Mouse (Mus musculus): Measurements from ENCODE around the gene Slx4. TPM values are rescaled to one million over a fixed set of nuclear protein-coding genes. Genes with fewer than 3 reads are reported as not detected.
A peak's percentile ranks its signal among the peaks of the same experiment; 100 is the strongest.

Gene Slx4
- polyA plus RNA-seq, 1 experiment from 2014 or later = 10.5 TPM

- H3K4me1 ChIP-seq (ENCODE audit: control insufficient read depth, insufficient read depth, low read length) = no peaks in the 10 kb centered on the region
- H3K9ac ChIP-seq (ENCODE audit: low read depth, low read length) = no peak overlapping the region
- no peak overlapping the region for H3K4me3 ChIP-seq (ENCODE audit: low read length)
- H3K4me2 ChIP-seq (ENCODE audit: low read depth, low read length) = no peak overlapping the region
- H3K9me3 ChIP-seq (ENCODE audit: control insufficient read depth, low read length) = no peaks in the 10 kb centered on the region
- no peaks in the 10 kb centered on the region for H3K27me3 ChIP-seq (replicated peaks; ENCODE audit: control insufficient read depth, insufficient read depth, low read length)
- no peak for ATAC-seq
- no peak overlapping the region for H3K27ac ChIP-seq (ENCODE audit: low read length)
- H3K36me3 ChIP-seq (ENCODE audit: control insufficient read depth, insufficient read depth, low read length) = peaks cover 9% of the 10 kb centered on the region; the same call in 1 of the 2 replicates
- 86% methylated on average over 3 of the region's 3 CpGs for WGBS
Observed at GRCm38 (mm10) chr16:4034476-4034875, 30.9 kb upstream of the Slx4 start.

- WGBS = 80% methylated on average over 5 of the region's 5 CpGs
- H3K27ac ChIP-seq (ENCODE audit: low read length) = no peak overlapping the region
- H3K9ac ChIP-seq (ENCODE audit: low read depth, low read length) = no peak overlapping the region
- ATAC-seq = no peak
- no peak overlapping the region for H3K4me3 ChIP-seq (ENCODE audit: low read length)
- no peaks in the 10 kb centered on the region for H3K9me3 ChIP-seq (ENCODE audit: control insufficient read depth, low read length)
- H3K4me2 ChIP-seq (ENCODE audit: low read depth, low read length) = no peak overlapping the region
- 0 out of 2 replicates have a peak, but pooled peaks cover 4% of the 10 kb centered on the region for H3K36me3 ChIP-seq (ENCODE audit: control insufficient read depth, insufficient read depth, low read length)
- no peaks in the 10 kb centered on the region for H3K27me3 ChIP-seq (replicated peaks; ENCODE audit: control insufficient read depth, insufficient read depth, low read length)
- H3K4me1 ChIP-seq (ENCODE audit: control insufficient read depth, insufficient read depth, low read length) = no peaks in the 10 kb centered on the region
Observed at GRCm38 (mm10) chr16:4033971-4034370, 30.4 kb upstream of the Slx4 start.

GRCm38 (mm10) chr16:4032341-4032748 lies 28.8 kb upstream of the Slx4 start:
- no peak overlapping the region for H3K4me3 ChIP-seq (ENCODE audit: low read length)
- no peak overlapping the region for H3K27ac ChIP-seq (ENCODE audit: low read length)
- no peaks in the 10 kb centered on the region for H3K27me3 ChIP-seq (replicated peaks; ENCODE audit: control insufficient read depth, insufficient read depth, low read length)
- H3K4me1 ChIP-seq (ENCODE audit: control insufficient read depth, insufficient read depth, low read length) = no peaks in the 10 kb centered on the region
- 0 out of 2 replicates have a peak, but pooled peaks cover 4% of the 10 kb centered on the region for H3K36me3 ChIP-seq (ENCODE audit: control insufficient read depth, insufficient read depth, low read length)
- peak; percentile 58 for ATAC-seq
- no peak overlapping the region for H3K4me2 ChIP-seq (ENCODE audit: low read depth, low read length)
- WGBS = 67% methylated on average over 6 of the region's 6 CpGs
- H3K9me3 ChIP-seq (ENCODE audit: control insufficient read depth, low read length) = no peaks in the 10 kb centered on the region
- no peak overlapping the region for H3K9ac ChIP-seq (ENCODE audit: low read depth, low read length)

GRCm38 (mm10) chr16:4031441-4032274 lies 28.1 kb upstream of the Slx4 start:
- no peak for ATAC-seq

GRCm38 (mm10) chr16:4030501-4030900 lies 26.9 kb upstream of the Slx4 start:
- Histone ChIP-seq H3K27ac (ENCODE audit: low read length) (no peak overlapping the region), H3K9me3 (ENCODE audit: control insufficient read depth, low read length) (no peaks in the 10 kb centered on the region)

More at GRCm38 (mm10) chr16:4031441-4032274, 28.1 kb upstream of the Slx4 start:
- no peak overlapping the region for H3K27ac ChIP-seq (ENCODE audit: low read length)
- 55% methylated on average over 4 of the region's 6 CpGs for WGBS
- H3K9ac ChIP-seq (ENCODE audit: low read depth, low read length) = no peak overlapping the region
- no peaks in the 10 kb centered on the region for H3K4me1 ChIP-seq (ENCODE audit: control insufficient read depth, insufficient read depth, low read length)
- H3K36me3 ChIP-seq (ENCODE audit: control insufficient read depth, insufficient read depth, low read length) = 0 out of 2 replicates have a peak, but pooled peaks cover 4% of the 10 kb centered on the region
- H3K4me2 ChIP-seq (ENCODE audit: low read depth, low read length) = no peak overlapping the region
- no peaks in the 10 kb centered on the region for H3K27me3 ChIP-seq (replicated peaks; ENCODE audit: control insufficient read depth, insufficient read depth, low read length)
- H3K9me3 ChIP-seq (ENCODE audit: control insufficient read depth, low read length) = no peaks in the 10 kb centered on the region
- H3K4me3 ChIP-seq (ENCODE audit: low read length) = no peak overlapping the region

GRCm38 (mm10) chr16:4029371-4029841 lies 25.8 kb upstream of the Slx4 start:
- peak; percentile 39 for ATAC-seq
- H3K27ac ChIP-seq (ENCODE audit: low read length) = no peak overlapping the region
- H3K36me3 ChIP-seq (ENCODE audit: control insufficient read depth, insufficient read depth, low read length) = no peaks in the 10 kb centered on the region
- no peak overlapping the region for H3K4me2 ChIP-seq (ENCODE audit: low read depth, low read length)
- H3K9ac ChIP-seq (ENCODE audit: low read depth, low read length) = no peak overlapping the region
- no peaks in the 10 kb centered on the region for H3K9me3 ChIP-seq (ENCODE audit: control insufficient read depth, low read length)
- no peaks in the 10 kb centered on the region for H3K27me3 ChIP-seq (replicated peaks; ENCODE audit: control insufficient read depth, insufficient read depth, low read length)
- no peaks in the 10 kb centered on the region for H3K4me1 ChIP-seq (ENCODE audit: control insufficient read depth, insufficient read depth, low read length)
- H3K4me3 ChIP-seq (ENCODE audit: low read length) = no peak overlapping the region
- WGBS = 73% methylated on average over 5 of the region's 5 CpGs

More at GRCm38 (mm10) chr16:4030501-4030900, 26.9 kb upstream of the Slx4 start:
- Histone ChIP-seq H3K4me3 (ENCODE audit: low read length) (no peak overlapping the region), H3K4me1 (ENCODE audit: control insufficient read depth, insufficient read depth, low read length) (no peaks in the 10 kb centered on the region), H3K27me3 (replicated peaks; ENCODE audit: control insufficient read depth, insufficient read depth, low read length) (no peaks in the 10 kb centered on the region), H3K4me2 (ENCODE audit: low read depth, low read length) (no peak overlapping the region), H3K36me3 (ENCODE audit: control insufficient read depth, insufficient read depth, low read length) (no peaks in the 10 kb centered on the region), H3K9ac (ENCODE audit: low read depth, low read length) (no peak overlapping the region)
- no peak for ATAC-seq
- WGBS = 93% methylated on average over 10 of the region's 10 CpGs

GRCm38 (mm10) chr16:4027211-4027610 lies 23.6 kb upstream of the Slx4 start:
- H3K9ac ChIP-seq (ENCODE audit: low read depth, low read length) = no peak overlapping the region
- H3K4me1 ChIP-seq (ENCODE audit: control insufficient read depth, insufficient read depth, low read length) = no peaks in the 10 kb centered on the region
- no peaks in the 10 kb centered on the region for H3K9me3 ChIP-seq (ENCODE audit: control insufficient read depth, low read length)
- ATAC-seq = no peak
- WGBS = 79% methylated on average over 3 of the region's 3 CpGs
- H3K4me2 ChIP-seq (ENCODE audit: low read depth, low read length) = no peak overlapping the region
- H3K4me3 ChIP-seq (ENCODE audit: low read length) = no peak overlapping the region
- H3K27me3 ChIP-seq (replicated peaks; ENCODE audit: control insufficient read depth, insufficient read depth, low read length) = no peaks in the 10 kb centered on the region
- no peaks in the 10 kb centered on the region for H3K36me3 ChIP-seq (ENCODE audit: control insufficient read depth, insufficient read depth, low read length)
- H3K27ac ChIP-seq (ENCODE audit: low read length) = no peak overlapping the region

- no peaks in the 10 kb centered on the region for H3K4me1 ChIP-seq (ENCODE audit: control insufficient read depth, insufficient read depth, low read length)
- H3K36me3 ChIP-seq (ENCODE audit: control insufficient read depth, insufficient read depth, low read length) = no peaks in the 10 kb centered on the region
- WGBS = 53% methylated on average over 1 of the region's 1 CpGs
- peak; percentile 31 for ATAC-seq
- H3K4me3 ChIP-seq (ENCODE audit: low read length) = no peak overlapping the region
- no peak overlapping the region for H3K9ac ChIP-seq (ENCODE audit: low read depth, low read length)
- no peaks in the 10 kb centered on the region for H3K9me3 ChIP-seq (ENCODE audit: control insufficient read depth, low read length)
- no peak overlapping the region for H3K4me2 ChIP-seq (ENCODE audit: low read depth, low read length)
- no peak overlapping the region for H3K27ac ChIP-seq (ENCODE audit: low read length)
- H3K27me3 ChIP-seq (replicated peaks; ENCODE audit: control insufficient read depth, insufficient read depth, low read length) = no peaks in the 10 kb centered on the region
Observed at GRCm38 (mm10) chr16:4026672-4027071, 23.1 kb upstream of the Slx4 start.

GRCm38 (mm10) chr16:4022719-4023118 lies 19.1 kb upstream of the Slx4 start:
- H3K9ac ChIP-seq (ENCODE audit: low read depth, low read length) = no peak overlapping the region
- 69% methylated on average over 4 of the region's 4 CpGs for WGBS
- H3K4me3 ChIP-seq (ENCODE audit: low read length) = no peak overlapping the region
- no peaks in the 10 kb centered on the region for H3K9me3 ChIP-seq (ENCODE audit: control insufficient read depth, low read length)
- no peaks in the 10 kb centered on the region for H3K4me1 ChIP-seq (ENCODE audit: control insufficient read depth, insufficient read depth, low read length)
- ATAC-seq = no peak
- H3K4me2 ChIP-seq (ENCODE audit: low read depth, low read length) = no peak overlapping the region
- H3K36me3 ChIP-seq (ENCODE audit: control insufficient read depth, insufficient read depth, low read length) = no peaks in the 10 kb centered on the region
- no peaks in the 10 kb centered on the region for H3K27me3 ChIP-seq (replicated peaks; ENCODE audit: control insufficient read depth, insufficient read depth, low read length)
- H3K27ac ChIP-seq (ENCODE audit: low read length) = no peak overlapping the region
